In the genomic region with DNA sequence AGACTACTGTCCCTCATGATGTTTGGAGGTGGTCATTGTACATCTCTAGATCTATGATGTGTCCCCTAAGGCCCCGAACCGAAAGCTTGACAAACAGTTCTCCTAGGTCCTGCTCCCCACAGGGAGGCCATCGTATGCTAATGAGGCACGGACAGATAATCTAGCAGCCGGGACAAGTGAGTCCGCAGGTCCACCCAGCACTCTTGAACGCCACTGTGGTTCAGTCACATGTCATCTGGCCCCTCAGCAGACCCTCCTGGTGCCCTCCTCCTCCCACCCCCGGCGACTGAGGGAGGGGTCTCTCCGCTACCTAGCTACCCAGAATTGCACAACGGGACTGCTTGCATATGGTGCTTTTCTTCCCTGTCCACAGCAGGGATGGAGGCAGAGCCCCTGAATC, we compare ENCODE assay signal across 8 mouse cellular contexts. TPM values are rescaled to one million over a fixed set of nuclear protein-coding genes. Genes with fewer than 3 reads are reported as not detected.
DNase-seq lines count a peak whose midpoint lies in the region; ATAC-seq lines count a peak whose summit lies in the region.

No protein-coding gene starts in this region.

- no peak overlapping the region for H3K4me2 ChIP-seq in forebrain, embryonic 11.5 days (ENCODE audit: low read depth, low read length, severe bottlenecking)
- H3K4me2 ChIP-seq in forebrain, embryonic 16.5 days (ENCODE audit: low read length): peak overlapping the region; percentile 82

- peaks cover 19% of the 10 kb centered on the region for H3K4me1 ChIP-seq in forebrain, embryonic 10.5 days
- H3K4me1 ChIP-seq in forebrain, embryonic 11.5 days (replicated peaks; ENCODE audit: control insufficient read depth, insufficient read depth, low read length): peaks cover 7% of the 10 kb centered on the region; the same call in 1 of the 2 replicates
- H3K4me1 ChIP-seq in forebrain, embryonic 16.5 days (replicated peaks; ENCODE audit: control insufficient read depth, insufficient read depth, low read length): peaks cover 6% of the 10 kb centered on the region
- peaks cover 20% of the 10 kb centered on the region for H3K4me1 ChIP-seq in midbrain, embryonic 10.5 days

- intact Hi-C loops in left cerebral cortex, postnatal 14 days (cut with DNase I): loop anchor here (5.0 to 10.0 kb wide), 2 partner anchors 111 to 139 kb away; no protein-coding TSS in a partner anchor

- H3K27ac ChIP-seq in forebrain, embryonic 10.5 days: no peak overlapping the region
- H3K27ac ChIP-seq in forebrain, embryonic 11.5 days (ENCODE audit: low read depth, low read length): no peak overlapping the region
- H3K27ac ChIP-seq in forebrain, embryonic 16.5 days (ENCODE audit: low read length): no peak overlapping the region
- H3K27ac ChIP-seq in midbrain, embryonic 10.5 days (replicated peaks): no peak overlapping the region

- ATAC-seq in forebrain, embryonic 11.5 days (replicated peaks; ENCODE audit: low FRiP score): no peak
- ATAC-seq in forebrain, embryonic 16.5 days: no peak

- no peaks in the 10 kb centered on the region for H3K36me3 ChIP-seq in forebrain, embryonic 10.5 days (replicated peaks)
- H3K36me3 ChIP-seq in forebrain, embryonic 11.5 days (ENCODE audit: control insufficient read depth, insufficient read depth, low read length): no peaks in the 10 kb centered on the region
- no peaks in the 10 kb centered on the region for H3K36me3 ChIP-seq in forebrain, embryonic 16.5 days (ENCODE audit: control insufficient read depth, insufficient read depth)
- no peaks in the 10 kb centered on the region for H3K36me3 ChIP-seq in midbrain, embryonic 10.5 days

- no peak for DNase-seq in forebrain, embryonic 10.5 days (ENCODE audit: extremely low spot score, low spot score)
- DNase-seq in forebrain, embryonic 11.5 days (ENCODE audit: low spot score): no peak
- DNase-seq in 416B (ENCODE audit: low read depth) (peak; percentile 68), adipocyte (ENCODE audit: low spot score) (no peak)
- DNase-seq in midbrain, embryonic 10.5 days (ENCODE audit: low spot score): peak; percentile 15
- DNase-seq in left cerebral cortex, postnatal 14 days (ENCODE audit: low spot score in 2 of 2): no peak
- no peak for DNase-seq in kidney, adult 11 months

- H3K9me3 ChIP-seq in forebrain, embryonic 10.5 days: no peaks in the 10 kb centered on the region
- no peaks in the 10 kb centered on the region for H3K9me3 ChIP-seq in forebrain, embryonic 11.5 days (ENCODE audit: control insufficient read depth, low read length)
- H3K9me3 ChIP-seq in forebrain, embryonic 16.5 days (ENCODE audit: control insufficient read depth, low read length): no peaks in the 10 kb centered on the region
- no peaks in the 10 kb centered on the region for H3K9me3 ChIP-seq in midbrain, embryonic 10.5 days (replicated peaks)

- WGBS in forebrain, embryonic 10.5 days: 7% methylated on average over 11 of the region's 11 CpGs
- 7% methylated on average over 11 of the region's 11 CpGs for WGBS in forebrain, embryonic 11.5 days
- 2% methylated on average over 10 of the region's 11 CpGs for WGBS in forebrain, embryonic 16.5 days
- 11% methylated on average over 11 of the region's 11 CpGs for WGBS in midbrain, embryonic 10.5 days

- peak overlapping the region; percentile 56 for H3K4me3 ChIP-seq in forebrain, embryonic 10.5 days
- H3K4me3 ChIP-seq in forebrain, embryonic 11.5 days (ENCODE audit: low read depth, low read length): no peak overlapping the region
- peak overlapping the region; percentile 58 for H3K4me3 ChIP-seq in forebrain, embryonic 16.5 days (replicated peaks; ENCODE audit: low read length)
- H3K4me3 ChIP-seq in midbrain, embryonic 10.5 days: peak overlapping the region; percentile 67

- H3K9ac ChIP-seq in forebrain, embryonic 11.5 days (ENCODE audit: low read length): no peak overlapping the region
- H3K9ac ChIP-seq in forebrain, embryonic 16.5 days (replicated peaks; ENCODE audit: low read depth, low read length): 0 out of 2 replicates have a peak overlapping the region, but pooled peaks have one; percentile 22

- peaks cover 60% of the 10 kb centered on the region for H3K27me3 ChIP-seq in forebrain, embryonic 10.5 days (ENCODE audit: poor library complexity, severe bottlenecking)
- H3K27me3 ChIP-seq in forebrain, embryonic 11.5 days (ENCODE audit: control insufficient read depth, insufficient read depth, low read length): peaks cover 28% of the 10 kb centered on the region
- H3K27me3 ChIP-seq in forebrain, embryonic 16.5 days (replicated peaks; ENCODE audit: control insufficient read depth, insufficient read depth, low read length): peaks cover 16% of the 10 kb centered on the region
- peaks cover 53% of the 10 kb centered on the region for H3K27me3 ChIP-seq in midbrain, embryonic 10.5 days (ENCODE audit: low read depth, poor library complexity, severe bottlenecking)

RNA-seq across cellular contexts. Expression of gene Dgkg, which starts 1.2 kb away (rescaled TPM):
- 0.07 and 0.15 TPM in 2 replicates for polyA plus RNA-seq in forebrain, embryonic 10.5 days (2016; fragmentation: Nextera tagmentation; extraction: Ambion mirVana)
- 0.09 and 0.47 TPM in 2 replicates for polyA plus RNA-seq in forebrain, embryonic 11.5 days (2014; fragmentation: Nextera tagmentation; extraction: Ambion mirVana)
- polyA plus RNA-seq in forebrain, embryonic 16.5 days (2015; fragmentation: Nextera tagmentation; extraction: Ambion mirVana): 6.5 and 6.6 TPM in 2 replicates
- 0.07 and 0.10 TPM in 2 replicates for polyA plus RNA-seq in midbrain, embryonic 10.5 days (2016; fragmentation: Nextera tagmentation; extraction: Ambion mirVana)
- total RNA-seq in left cerebral cortex, postnatal 14 days (2021): 10 to 100 TPM; 31.0 to 44.2 TPM

Comparison
In these comparisons a context has a peak if more than half of its experiments do, and no peak if none do; other contexts are left out.
1. DNase-seq: peak in 416B (single experiment) and midbrain, embryonic 10.5 days (single experiment); none in forebrain, embryonic 10.5 days (single experiment), forebrain, embryonic 11.5 days (single experiment), adipocyte (single experiment), left cerebral cortex, postnatal 14 days (0 of 2) and kidney, adult 11 months (single experiment).